Mouse (Mus musculus) thymus, postnatal 4 days (tissue): Measurements from ENCODE around the gene Sept1.
"Not testable (repeated sequence)": the region's sequence is repeated elsewhere in the genome, so short reads cannot be mapped to it uniquely, and the experiment has no call there.

Experiments
- DNase-seq: peaks from one replicate; pipeline ENCODE4 v3.0.0; 2021

The Sept1 gene

GRCm38 (mm10) chr7:127253821-127254769 lies 21.2 kb upstream of the Sept1 start:
- DNase-seq, result peak; percentile 98

GRCm38 (mm10) chr7:127253341-127253740 lies 20.4 kb upstream of the Sept1 start:
- DNase-seq, result no peak

- DNase-seq, result peak; percentile 70
Measured at GRCm38 (mm10) chr7:127252414-127252813, 19.5 kb upstream of the Sept1 start.

- not testable (repeated sequence) for DNase-seq
Measured at GRCm38 (mm10) chr7:127250511-127250910, 17.6 kb upstream of the Sept1 start.

- DNase-seq, result no peak
Measured at GRCm38 (mm10) chr7:127244658-127245510, 12.0 kb upstream of the Sept1 start.

- DNase-seq, result peak; percentile 97
Measured at GRCm38 (mm10) chr7:127243870-127244657, 11.1 kb upstream of the Sept1 start, which contains the start of gene Zfp771. Gene Zfp771 (plus strand): TSS chr7:127244274.

GRCm38 (mm10) chr7:127243361-127243867 lies 10.5 kb upstream of the Sept1 start:
- no peak for DNase-seq

GRCm38 (mm10) chr7:127234777-127235176 lies 1.8 kb upstream of the Sept1 start:
- no peak for DNase-seq

GRCm38 (mm10) chr7:127233765-127234164 lies 835 bp upstream of the Sept1 start:
- no peak for DNase-seq

GRCm38 (mm10) chr7:127233368-127233749 lies 429 bp upstream of the Sept1 start:
- no peak for DNase-seq

GRCm38 (mm10) chr7:127231826-127232621 lies 906 bp downstream of the Sept1 start:
- peak; percentile 33 for DNase-seq

GRCm38 (mm10) chr7:127231376-127231775 lies 1.6 kb downstream of the Sept1 start:
- no peak for DNase-seq

- peak; percentile 96 for DNase-seq
Measured at GRCm38 (mm10) chr7:127228615-127229303, 4.2 kb downstream of the Sept1 start.

GRCm38 (mm10) chr7:127225147-127225995 lies 7.6 kb downstream of the Sept1 start:
- no peak for DNase-seq

GRCm38 (mm10) chr7:127224616-127225015 lies 8.3 kb downstream of the Sept1 start:
- no peak for DNase-seq

GRCm38 (mm10) chr7:127223515-127224478 lies 9.1 kb downstream of the Sept1 start:
- no peak for DNase-seq

GRCm38 (mm10) chr7:127223106-127223505 lies 9.8 kb downstream of the Sept1 start:
- DNase-seq, result no peak

GRCm38 (mm10) chr7:127220440-127220839 lies 12.5 kb downstream of the Sept1 start:
- DNase-seq, result no peak

GRCm38 (mm10) chr7:127218670-127219069 lies 14.3 kb downstream of the Sept1 start:
- no peak for DNase-seq
